Mouse (Mus musculus) C2C12 (cell line): ENCODE results near the gene Ptk7. TPM values are rescaled to one million over a fixed set of nuclear protein-coding genes. Genes with fewer than 3 reads are reported as not detected.
A peak's percentile ranks its signal among the peaks of the same experiment; 100 is the strongest.

Experiments used
- H3K27me3 ChIP-seq: one replicate; pipeline ENCODE4 v1.6.1; 2011; ENCODE audit not compliant: control insufficient read depth, insufficient read depth, insufficient read length
- H3K36me3 ChIP-seq: one replicate; pipeline ENCODE4 v1.6.1; 2011; ENCODE audit not compliant: control insufficient read depth, insufficient read depth
- H3K4me3 ChIP-seq: one replicate; pipeline ENCODE4 v1.5.1; 2011; ENCODE audit warnings: mild to moderate bottlenecking, control low read depth; ENCODE audit not compliant: poor library complexity, insufficient read depth, severe bottlenecking
- H3K79me2 ChIP-seq: one replicate; pipeline ENCODE4 v1.6.1; 2011; ENCODE audit not compliant: control insufficient read depth, insufficient read depth
- H3K79me3 ChIP-seq: one replicate; pipeline ENCODE4 v1.6.1; 2011; ENCODE audit warnings: low read depth, control low read depth
- H3ac ChIP-seq: one replicate; pipeline ENCODE3; 2011; ENCODE audit warnings: low read depth; ENCODE audit not compliant: control insufficient read depth, insufficient read length
- CEBPB ChIP-seq: IDR thresholded peaks from one replicate; pipeline ENCODE4 v1.6.1; 2011; ENCODE audit warnings: low read depth, mild to moderate bottlenecking, control low read depth, moderate library complexity
- CTCF ChIP-seq: IDR thresholded peaks from one replicate; pipeline ENCODE4 v1.5.1; 2011; ENCODE audit not compliant: control insufficient read depth, insufficient read depth, insufficient read length
- FOSL1 ChIP-seq: IDR thresholded peaks from one replicate; pipeline ENCODE4 v1.8.0; 2011; ENCODE audit warnings: mild to moderate bottlenecking, low read length; ENCODE audit not compliant: poor library complexity, insufficient read depth, severe bottlenecking
- MAX ChIP-seq: IDR thresholded peaks from one replicate; pipeline ENCODE4 v1.6.1; 2011; ENCODE audit warnings: mild to moderate bottlenecking, control low read depth
- MYOD1 ChIP-seq: IDR thresholded peaks from one replicate; pipeline ENCODE4 v1.6.1; 2011; ENCODE audit warnings: low read depth; ENCODE audit not compliant: control insufficient read depth, insufficient read length
- MYOG ChIP-seq: IDR thresholded peaks from one replicate; pipeline ENCODE4 v1.6.1; 2011; ENCODE audit not compliant: control insufficient read depth, insufficient read length; ENCODE audit errors: extremely low read depth
- USF1 ChIP-seq: IDR thresholded peaks from one replicate; pipeline ENCODE4 v1.6.1; 2011; ENCODE audit warnings: low read depth, mild to moderate bottlenecking, control low read depth, moderate library complexity
- long read RNA-seq, 2 experiments: library from polyadenylated mRNA; unstranded; transcript quantifications; one replicate each; pipeline ENCODE4 v2.0.0; 2019 to 2020
- polyA plus RNA-seq: library from polyadenylated mRNA; unstranded; fragments of >200 nt; fragmentation: generic; extraction: Trizol; gene quantifications from one replicate; pipeline ENCODE4 v1.2.1, GENCODE M21; 2012; ENCODE audit warnings: missing spikeins

The Ptk7 gene
- 26.1 TPM for polyA plus RNA-seq
- long read RNA-seq, experiment 1, full-length matches to known transcripts: 15 of 26 reads
- long read RNA-seq, experiment 1, partial matches to known transcripts: 6 of 26 reads
- long read RNA-seq, experiment 1, other reads (novel, unspliced or antisense): 5 of 26 reads
- long read RNA-seq, experiment 2, full-length matches to known transcripts: 400 of 454 reads
- long read RNA-seq, experiment 2, partial matches to known transcripts: 28 of 454 reads
- long read RNA-seq, experiment 2, other reads (novel, unspliced or antisense): 26 of 454 reads

- H3ac ChIP-seq: peak within 1 kb of the TSS; percentile 87
- H3K36me3 ChIP-seq: no peaks in the 10 kb centered on the region
- TF ChIP-seq MAX (no peak), MYOG (no peak), USF1 (no peak), FOSL1 (no peak), CTCF (no peak), MYOD1 (no peak), CEBPB (no peak)
Measured at GRCm38 (mm10) chr17:46628791-46629684, at the start of gene Ptk7. TSS of gene Ptk7 (minus strand) at chr17:46629504.

GRCm38 (mm10) chr17:46678911-46679310 lies 49.6 kb upstream of the Ptk7 start:
- Histone ChIP-seq H3K4me3 (no peak overlapping the region), H3K36me3 (peaks cover 42% of the 10 kb centered on the region), H3ac (no peak overlapping the region), H3K27me3 (no peaks in the 10 kb centered on the region), H3K79me3 (peaks cover 19% of the 10 kb centered on the region), H3K79me2 (peaks cover 47% of the 10 kb centered on the region)
- TF ChIP-seq CTCF: no peak
- no peak for TF ChIP-seq MYOD1
- TF ChIP-seq CEBPB: no peak
- TF ChIP-seq MAX: no peak
- TF ChIP-seq USF1: no peak
- no peak for TF ChIP-seq FOSL1

More at GRCm38 (mm10) chr17:46628791-46629684, at the start of gene Ptk7:
- Histone ChIP-seq H3K79me3 (no peaks in the 10 kb centered on the region), H3K27me3 (no peaks in the 10 kb centered on the region), H3K79me2 (no peaks in the 10 kb centered on the region), H3K4me3 (peak within 1 kb of the TSS; percentile 45)

- peaks cover 52% of the 10 kb centered on the region for H3K79me2 ChIP-seq
- H3K79me3 ChIP-seq: peaks cover 23% of the 10 kb centered on the region
- H3ac ChIP-seq: no peak within 1 kb of the TSS
- peak within 1 kb of the TSS; percentile 91 for H3K4me3 ChIP-seq
- TF ChIP-seq CTCF (no peak), FOSL1 (no peak), CEBPB (no peak), MAX (no peak), USF1 (no peak), MYOD1 (no peak)
- peaks cover 37% of the 10 kb centered on the region for H3K36me3 ChIP-seq
- H3K27me3 ChIP-seq: no peaks in the 10 kb centered on the region
Measured at GRCm38 (mm10) chr17:46678416-46678815, 49.1 kb upstream of the Ptk7 start, which contains the start of gene Mea1. TSS of gene Mea1 (plus strand) at chr17:46678793.

- Histone ChIP-seq H3ac (peak overlapping the region; percentile 62), H3K79me3 (peaks cover 38% of the 10 kb centered on the region), H3K27me3 (no peaks in the 10 kb centered on the region), H3K4me3 (peak overlapping the region; percentile 6), H3K79me2 (peaks cover 62% of the 10 kb centered on the region), H3K36me3 (peaks cover 54% of the 10 kb centered on the region)
- no peak for TF ChIP-seq CEBPB
- no peak for TF ChIP-seq CTCF
- TF ChIP-seq MAX: no peak
- no peak for TF ChIP-seq FOSL1
- TF ChIP-seq MYOD1: no peak
- no peak for TF ChIP-seq USF1
- no peak for TF ChIP-seq MYOG
Measured at GRCm38 (mm10) chr17:46674530-46675283, 45.4 kb upstream of the Ptk7 start.

- H3K27me3 ChIP-seq: no peaks in the 10 kb centered on the region
- peaks cover 31% of the 10 kb centered on the region for H3K79me3 ChIP-seq
- H3K79me2 ChIP-seq: peaks cover 55% of the 10 kb centered on the region
- H3K4me3 ChIP-seq: peak within 1 kb of the TSS; percentile 75
- peak; percentile 74 for TF ChIP-seq MAX
- TF ChIP-seq CEBPB: no peak
- peak within 1 kb of the TSS; percentile 92 for H3ac ChIP-seq
- H3K36me3 ChIP-seq: peaks cover 59% of the 10 kb centered on the region
Measured at GRCm38 (mm10) chr17:46673850-46674529, 44.7 kb upstream of the Ptk7 start, which contains the start of gene Rrp36. TSS of gene Rrp36 (minus strand) at chr17:46674352.
